Mouse (Mus musculus) kidney, postnatal 25 days (tissue): ENCODE results near the gene Dnmt3c.
A peak's percentile ranks its signal among the peaks of the same experiment; 100 is the strongest.

Experiments used
- DNase-seq, 2 experiments: peaks; one replicate each; pipeline ENCODE4 v3.0.0; 2021; ENCODE audit warnings: mixed read lengths in 2 of 2

The Dnmt3c gene

DNA sequence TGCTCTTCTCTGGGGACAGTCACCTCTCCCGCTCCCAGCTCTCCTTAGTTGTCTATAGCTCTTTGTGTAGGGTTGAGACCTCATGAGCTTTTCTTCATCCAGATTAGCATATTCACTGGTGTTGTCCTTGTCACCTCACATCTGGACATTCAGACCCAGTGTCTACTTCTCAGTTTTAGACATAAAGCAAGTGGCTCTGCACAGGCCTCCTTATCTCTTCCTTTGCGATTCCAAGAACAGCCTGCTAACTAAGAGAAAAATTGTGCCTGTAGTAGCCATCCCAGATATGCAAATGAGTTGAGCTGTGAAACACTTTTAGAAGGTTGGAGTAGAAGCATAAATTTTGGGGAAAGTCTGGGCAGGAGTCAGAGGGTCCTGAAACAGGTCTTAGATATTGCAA, 28.0 kb downstream of the Dnmt3c start:
- DNase-seq: no peak

DNA sequence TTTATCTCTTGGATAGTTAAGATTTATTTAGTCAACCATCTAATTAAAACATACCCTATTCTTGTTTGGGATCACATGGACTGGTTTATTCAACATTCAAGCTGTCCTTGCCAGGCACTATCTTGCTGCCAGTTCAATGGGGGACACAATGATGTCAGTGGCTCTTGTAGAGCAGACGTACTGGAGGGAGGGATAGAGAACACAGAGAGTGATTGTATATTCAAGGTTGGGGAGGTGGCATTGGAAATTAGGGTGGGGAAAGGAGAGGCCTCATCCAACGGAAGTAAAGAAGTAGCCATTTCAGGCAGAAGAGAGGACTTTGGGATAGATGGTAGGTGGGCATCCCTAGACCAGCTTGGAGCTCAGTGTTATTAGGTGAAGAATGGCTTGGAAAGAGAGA, 28.4 kb downstream of the Dnmt3c start:
- no peak for DNase-seq

DNA sequence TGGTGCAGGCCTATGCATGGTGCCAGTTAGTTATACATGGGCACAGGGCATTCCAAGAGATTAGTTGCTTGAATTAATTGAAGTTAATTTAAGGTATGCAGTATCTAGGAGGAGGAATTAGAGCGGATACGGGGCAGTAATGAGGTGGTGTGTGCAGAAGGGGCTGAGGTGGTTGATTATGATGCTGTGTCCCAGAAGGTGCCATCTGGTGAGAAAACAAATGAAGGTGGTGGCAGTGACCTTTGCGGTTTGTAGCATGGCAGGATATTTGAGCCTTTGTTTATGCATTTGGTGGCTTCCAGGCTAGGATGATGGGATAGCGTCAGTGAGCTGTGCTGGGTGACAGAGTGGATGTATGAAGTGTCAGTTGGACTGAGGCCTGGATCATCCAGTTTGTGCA, 28.8 kb downstream of the Dnmt3c start:
- DNase-seq: no peak

DNA sequence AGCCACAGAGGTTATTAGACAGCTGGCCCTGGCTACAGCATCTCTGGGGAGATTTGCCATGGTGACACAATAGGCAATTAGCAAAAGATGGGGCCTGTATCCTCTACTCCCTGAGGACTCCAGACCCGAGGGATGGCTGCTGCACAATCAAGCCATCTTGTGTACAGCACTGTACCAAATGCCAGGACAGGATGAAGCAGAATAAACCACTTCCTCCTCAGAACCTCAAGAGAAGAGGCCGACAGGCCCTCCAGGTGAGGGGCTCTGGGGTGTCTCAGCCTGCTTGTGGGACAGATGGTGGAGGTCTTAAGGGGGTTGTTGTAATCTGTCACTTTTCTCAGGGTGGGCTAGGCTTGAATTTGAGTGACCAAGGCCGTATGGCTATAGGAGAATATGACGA, 37.6 kb downstream of the Dnmt3c start:
- no peak for DNase-seq

DNA sequence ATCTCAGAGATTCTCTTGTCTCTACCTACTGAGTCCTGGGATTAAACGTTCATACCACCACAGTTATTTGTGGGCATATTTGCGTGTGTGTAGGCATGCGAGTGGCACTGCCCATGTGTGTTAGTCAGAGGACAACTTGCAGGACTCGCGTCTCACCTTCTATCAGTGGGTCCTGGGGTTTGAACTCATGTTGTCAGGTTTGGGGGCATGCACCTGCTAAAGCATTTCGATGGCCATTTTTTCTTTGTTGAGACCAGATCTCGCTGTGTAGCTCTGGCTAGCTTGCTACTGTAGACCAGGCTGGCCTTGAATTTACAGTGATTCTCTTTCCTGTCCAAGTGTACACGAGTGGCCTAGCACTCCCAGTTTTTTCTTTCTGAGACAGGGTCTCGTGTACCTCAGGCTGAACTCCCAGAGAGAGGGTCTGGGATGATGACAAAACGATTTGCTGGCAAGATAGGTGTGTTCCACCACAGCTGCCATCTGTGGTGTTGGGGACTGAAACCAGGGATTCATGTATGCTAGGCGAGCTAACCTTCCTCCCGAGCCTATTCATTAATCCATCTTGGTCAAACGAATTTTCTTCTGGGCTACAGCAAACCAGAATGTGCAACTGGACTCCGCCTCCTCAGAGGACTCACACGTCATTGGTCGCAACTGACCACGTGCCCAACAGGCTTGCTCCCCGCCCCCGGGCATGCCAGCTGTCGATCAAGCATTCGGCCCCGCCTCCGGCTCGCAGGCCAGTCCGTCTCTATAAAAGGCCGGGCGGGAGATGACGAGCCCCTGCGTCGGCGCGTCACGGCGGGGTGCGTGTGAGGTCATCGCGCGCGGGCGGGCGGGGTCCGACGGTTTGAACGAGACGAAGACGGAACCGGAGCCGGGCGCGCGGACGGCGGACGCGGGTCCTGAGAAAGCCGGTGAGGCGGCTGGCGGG, 44.3 kb downstream of the Dnmt3c start, which contains the start of gene Mapre1:
TSS of gene Mapre1 (plus strand) at position 775 of the 937 bp plus-strand sequence.
- DNase-seq: peak; percentile 100

DNA sequence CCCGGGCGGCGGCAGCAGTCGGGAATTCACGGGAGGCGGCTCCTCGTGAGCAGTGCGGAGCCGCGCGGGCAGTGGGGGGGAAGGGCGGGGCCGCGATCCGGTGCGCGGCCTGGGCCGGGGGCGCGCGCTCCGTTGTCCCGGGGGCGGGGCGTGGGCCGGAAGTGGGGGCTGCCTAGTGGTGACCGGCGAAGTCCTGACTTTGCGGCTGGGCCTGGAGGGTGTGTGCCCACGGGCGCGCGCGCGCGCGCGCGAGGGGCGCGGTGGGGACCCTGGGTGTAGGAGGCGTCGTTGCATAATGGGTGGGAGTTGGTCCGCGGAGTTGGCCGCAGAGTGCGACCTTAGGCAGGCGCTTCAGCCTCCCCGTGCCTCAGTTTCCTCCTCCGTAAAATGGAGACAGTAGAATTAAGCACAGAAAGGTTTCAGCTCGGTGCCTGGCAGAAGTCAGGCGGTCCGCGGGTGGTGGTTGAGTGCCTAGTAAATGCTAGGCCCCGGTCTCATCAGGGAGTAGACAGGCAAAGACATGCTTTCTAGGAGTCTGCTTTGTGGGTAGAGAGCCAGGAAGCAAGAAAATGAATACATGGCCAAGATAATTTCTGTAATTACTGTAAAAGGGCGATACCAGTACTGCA, 45.1 kb downstream of the Dnmt3c start:
- peak; percentile 80 to 91 for DNase-seq

DNA sequence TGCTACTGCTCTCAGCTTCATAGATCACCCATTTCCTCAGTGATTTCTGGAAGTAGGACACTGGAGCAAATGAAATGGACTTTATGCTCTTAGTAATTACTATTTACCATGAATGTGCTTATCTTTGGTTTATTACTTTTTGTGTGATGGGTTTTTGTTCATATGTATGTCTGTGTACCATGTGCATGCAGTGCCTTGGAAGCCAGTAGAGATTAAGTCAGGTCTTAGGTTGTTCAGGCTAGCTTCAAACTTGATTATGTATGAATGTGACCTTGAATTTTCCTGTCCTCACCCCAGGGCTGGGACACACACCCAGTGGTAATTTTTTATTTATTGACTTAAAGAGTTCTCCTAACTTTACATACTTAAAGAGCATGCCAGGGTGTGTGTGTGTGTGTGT, 51.5 kb downstream of the Dnmt3c start:
- DNase-seq: no peak

DNA sequence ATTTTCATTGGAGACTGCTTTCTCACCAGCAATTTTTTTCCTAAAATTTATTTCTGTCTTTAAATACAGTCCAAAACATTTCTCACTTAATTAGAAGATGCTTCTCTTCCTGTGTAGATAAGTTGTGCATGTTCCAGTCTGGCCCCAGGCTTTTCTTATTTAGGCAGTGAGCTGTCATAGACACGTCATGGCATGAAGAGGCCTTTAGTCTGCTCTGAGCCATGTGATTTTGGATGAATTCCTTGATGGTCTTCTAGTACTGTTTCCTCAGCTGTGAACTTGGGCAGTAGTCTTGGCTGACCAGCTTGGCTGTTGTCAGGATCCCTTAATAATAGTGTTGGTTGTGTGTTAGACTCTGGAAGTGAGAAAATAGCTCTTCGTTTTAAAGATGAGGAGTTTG, 53.9 kb downstream of the Dnmt3c start:
- no peak for DNase-seq

DNA sequence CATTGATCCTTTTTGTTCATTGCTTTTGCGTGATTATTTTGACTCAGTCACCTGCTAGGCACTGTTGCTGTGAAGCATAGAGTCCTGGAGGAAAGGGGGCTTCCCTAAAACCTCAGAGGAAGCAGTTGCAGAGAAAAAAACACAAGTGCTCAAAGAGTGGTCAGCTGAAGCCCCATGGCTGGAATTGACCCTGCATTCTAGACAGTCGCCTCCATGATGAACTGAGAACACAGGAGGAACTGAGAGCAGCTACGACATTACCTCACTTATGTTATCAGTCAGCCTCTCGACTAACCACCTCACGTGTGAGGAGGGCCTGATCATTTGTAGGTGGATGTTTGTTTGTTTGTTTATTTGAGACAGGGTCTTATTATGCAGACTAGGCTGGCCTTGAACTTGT, 65.7 kb downstream of the Dnmt3c start:
- no peak for DNase-seq

DNA sequence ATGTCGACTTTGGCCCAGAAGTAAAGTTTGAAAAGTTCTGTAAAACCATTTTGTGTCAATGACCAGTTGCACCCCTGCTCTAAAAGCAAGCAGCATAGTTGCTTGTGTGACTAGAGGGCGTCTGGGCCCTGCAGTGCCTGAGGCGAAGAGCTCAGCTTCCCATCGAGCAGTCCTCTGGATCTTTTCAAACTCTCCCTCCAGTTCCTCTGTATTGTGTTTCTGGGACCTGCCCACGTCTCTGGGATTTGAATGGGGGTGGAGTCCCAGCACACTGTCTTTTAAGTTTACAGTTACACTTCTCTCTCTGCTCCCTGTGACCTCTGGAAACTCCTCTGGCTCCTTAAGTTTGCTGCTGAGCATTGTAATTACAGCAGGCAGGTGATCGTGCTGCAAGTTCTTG, 71.0 kb downstream of the Dnmt3c start:
- no peak for DNase-seq

DNA sequence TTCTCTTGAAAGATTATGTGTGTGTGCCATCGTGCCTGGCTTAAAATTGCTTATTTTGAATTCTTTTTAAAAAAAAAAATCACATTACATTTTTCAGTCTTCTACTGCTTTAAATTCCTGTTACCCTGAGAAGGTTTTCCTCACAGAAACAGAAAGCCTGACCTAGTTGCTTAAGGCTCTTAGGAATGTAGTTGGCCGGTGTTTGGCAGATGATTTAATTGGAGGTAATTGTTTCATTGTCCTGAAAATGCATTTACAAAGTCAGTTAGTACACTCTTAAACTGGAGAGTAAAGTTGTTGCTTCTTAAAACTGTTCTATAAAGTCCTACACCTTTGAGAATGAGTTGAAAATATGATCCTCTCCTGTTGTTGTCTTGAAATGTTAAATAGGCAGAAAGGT, 72.4 kb downstream of the Dnmt3c start:
- DNase-seq: no peak

DNA sequence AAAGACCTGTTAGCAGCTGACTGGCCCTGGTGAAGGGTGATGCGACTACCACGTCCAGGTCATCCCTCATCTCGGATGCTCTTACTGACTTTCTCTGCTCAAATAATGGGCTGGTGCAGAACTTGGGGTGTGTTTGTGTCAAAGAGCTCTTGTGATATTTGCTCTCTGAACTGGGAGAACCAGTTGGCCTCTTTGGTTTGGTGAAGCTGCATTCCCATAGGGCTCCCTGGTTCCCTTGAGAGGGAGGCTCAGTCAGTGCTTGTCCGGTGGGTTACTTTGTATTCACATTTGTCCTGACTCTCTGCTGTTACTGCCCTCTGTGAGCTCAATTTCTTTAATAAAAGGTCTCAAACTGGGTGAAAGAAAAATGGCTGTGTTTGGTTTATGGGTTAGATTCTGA, 76.5 kb downstream of the Dnmt3c start:
- DNase-seq: no peak

DNA sequence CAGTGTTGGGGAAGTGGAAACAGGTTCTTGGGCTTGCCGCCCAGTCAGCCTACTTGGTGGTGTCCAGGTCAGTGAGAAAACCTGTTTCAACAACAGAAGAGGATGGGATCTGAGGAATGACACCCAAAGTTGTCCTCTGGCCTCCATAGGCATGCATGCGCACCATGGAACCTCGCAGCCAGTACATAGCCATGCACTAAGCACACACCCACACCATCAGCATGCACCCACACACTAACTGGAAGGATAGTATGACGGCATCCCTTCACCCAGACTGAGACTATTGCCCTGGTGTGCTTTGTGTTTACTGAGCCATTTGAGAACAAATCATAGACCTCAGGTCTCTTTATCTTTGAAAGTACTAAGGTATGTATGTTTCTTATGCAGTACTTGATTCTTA, 79.0 kb downstream of the Dnmt3c start:
- no peak for DNase-seq

DNA sequence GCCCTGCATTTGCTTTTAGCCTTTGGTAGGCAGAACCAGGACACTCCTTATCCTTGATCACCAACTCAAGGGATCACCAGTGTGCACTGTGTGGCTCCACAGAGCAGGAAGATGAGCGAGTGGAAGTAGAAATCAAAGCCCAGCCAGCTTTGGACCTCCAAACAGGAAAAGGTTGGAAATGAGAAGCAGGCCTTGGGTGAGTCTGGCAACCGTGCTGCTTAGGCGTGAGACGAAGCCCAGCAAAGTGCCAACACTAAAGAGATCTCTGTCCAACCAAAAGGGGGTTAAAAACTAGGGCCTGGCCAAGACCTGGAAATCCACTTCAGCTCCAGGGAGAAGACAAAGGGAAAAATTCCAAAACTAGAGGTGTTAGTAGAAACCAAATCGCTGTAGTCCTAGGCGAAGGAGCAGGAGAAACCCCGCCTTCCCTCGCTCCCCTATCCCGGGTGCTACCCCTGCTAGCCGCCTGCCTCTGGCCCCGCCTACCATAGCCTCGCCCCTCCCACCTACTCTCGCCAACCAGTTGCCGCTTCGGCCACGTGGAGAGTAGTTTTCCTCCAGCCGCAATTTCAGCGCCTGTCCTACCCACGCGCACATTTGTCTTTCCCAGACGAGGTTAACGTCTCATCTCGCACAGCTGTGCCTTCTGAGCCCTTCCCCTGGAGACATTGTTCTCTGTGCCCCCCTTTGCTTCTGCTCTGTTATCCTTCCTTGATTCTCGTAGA, 82.3 kb downstream of the Dnmt3c start:
- DNase-seq: peak; percentile 84 to 88
